Mouse (Mus musculus) stomach, postnatal 0 days (tissue): ENCODE measurements around the gene Zfp334.

Source experiments
- CTCF ChIP-seq: IDR thresholded peaks from 2 replicates; pipeline ENCODE4 v1.5.1; 2016; ENCODE audit warnings: antibody characterized with exemption, low read depth, mild to moderate bottlenecking, moderate library complexity
- EP300 ChIP-seq: optimal IDR thresholded peaks from 2 replicates; pipeline ENCODE3; 2016; ENCODE audit warnings: antibody characterized with exemption

DNA sequence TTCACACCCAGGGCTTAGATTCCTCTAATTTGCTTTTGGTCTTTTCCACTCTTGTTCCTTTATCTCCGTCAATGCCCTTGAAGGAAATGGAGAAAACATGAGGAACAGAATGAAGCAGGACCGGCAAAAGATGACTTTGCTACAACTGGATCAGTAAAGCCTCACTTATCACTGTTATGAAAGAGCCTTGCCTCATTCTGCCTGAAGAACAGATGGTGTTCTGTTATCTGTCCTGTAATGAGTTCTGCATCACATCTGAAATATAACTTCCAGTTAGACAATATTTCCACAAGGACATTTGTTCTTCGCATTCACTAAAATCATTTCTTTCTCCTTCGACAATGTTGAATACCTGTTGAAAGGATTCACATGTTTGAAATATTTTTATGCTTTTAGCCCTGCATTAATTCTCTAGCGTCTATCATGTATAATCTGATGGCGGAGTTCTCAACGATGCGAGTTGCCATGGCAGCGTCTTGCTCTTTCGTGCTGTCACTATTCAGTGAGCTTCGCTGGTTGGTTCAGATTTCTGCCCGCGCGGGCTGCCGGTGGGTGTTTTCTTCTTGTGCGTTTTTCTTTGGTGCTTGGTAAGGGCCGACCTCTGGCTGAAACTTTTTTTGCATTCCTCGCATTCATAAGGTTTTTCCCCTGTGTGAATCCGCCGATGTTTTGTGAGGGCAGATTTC, 36.1 kb downstream of the Zfp334 start:
- TF ChIP-seq CTCF, result no peak
- TF ChIP-seq EP300, result no peak
